Mouse (Mus musculus) stomach, embryonic 14.5 days (tissue): Measurements from ENCODE around the gene Gm5617. TPM values are rescaled to one million over a fixed set of nuclear protein-coding genes. Genes with fewer than 3 reads are reported as not detected.
"Not testable (repeated sequence)": the region's sequence is repeated elsewhere in the genome, so short reads cannot be mapped to it uniquely, and the experiment has no call there.

Source experiments
- ATAC-seq: fragments of 200-750 bp; cut with Nextera tagmentation; 2 replicates; pipeline ENCODE4 v1.8.0; 2017; ENCODE audit warnings: low read depth, moderate TSS enrichment; ENCODE audit not compliant: insufficient number of reproducible peaks, insufficient read depth, low FRiP score
- H3K27ac ChIP-seq: fragments of 300-500 bp; sonication (generic); 2 replicates; pipeline ENCODE4 v1.5.1; 2014; ENCODE audit warnings: mild to moderate bottlenecking, low read length, moderate library complexity, mixed read lengths
- H3K27me3 ChIP-seq: fragments of 300-500 bp; sonication (generic); 2 replicates; pipeline ENCODE4 v1.6.1; 2014; ENCODE audit warnings: low read length, control low read depth, mixed read lengths; ENCODE audit not compliant: control insufficient read depth, insufficient read depth
- H3K36me3 ChIP-seq: fragments of 300-500 bp; sonication (generic); 2 replicates; pipeline ENCODE4 v1.6.1; 2014; ENCODE audit warnings: mild to moderate bottlenecking, control low read depth, low read length, moderate library complexity, mixed read lengths; ENCODE audit not compliant: control insufficient read depth, insufficient read depth
- H3K4me1 ChIP-seq: fragments of 300-500 bp; sonication (generic); 2 replicates; pipeline ENCODE4 v1.6.1; 2014; ENCODE audit warnings: low read length, control low read depth, mixed read lengths; ENCODE audit not compliant: control insufficient read depth, insufficient read depth
- H3K4me2 ChIP-seq: fragments of 300-500 bp; sonication (generic); replicated peaks from 2 replicates; pipeline ENCODE4 v1.6.1; 2014; ENCODE audit warnings: low read depth, low read length, control low read depth
- H3K4me3 ChIP-seq: fragments of 300-500 bp; sonication (generic); 2 replicates; pipeline ENCODE4 v1.5.1; 2014; ENCODE audit warnings: low read depth, low read length, control low read depth
- H3K9ac ChIP-seq: fragments of 300-500 bp; sonication (generic); replicated peaks from 2 replicates; pipeline ENCODE4 v1.6.1; 2014; ENCODE audit warnings: low read depth, mild to moderate bottlenecking, control low read depth, low read length, moderate library complexity, mixed read lengths
- H3K9me3 ChIP-seq: fragments of 300-500 bp; sonication (generic); 2 replicates; pipeline ENCODE4 v1.6.1; 2016; ENCODE audit warnings: low read depth, low read length, control low read depth; ENCODE audit not compliant: control insufficient read depth
- WGBS: fragments of 180-500 bp; shearing (Covaris S2); extraction: QIAGEN DNeasy Blood & Tissue Kit; methylation state at CpG from one replicate; pipeline ENCODE4 v1.1.7; 2014; 5-methylcytosine and 5-hydroxymethylcytosine counted together
- microRNA-seq: library from miRNA; unstranded; fragments of <30 nt; microRNA quantifications from one replicate; pipeline ENCODE4, GENCODE M21; 2016
- polyA plus RNA-seq: library from polyadenylated mRNA; unstranded; fragments of >200 nt; fragmentation: Nextera tagmentation; extraction: Ambion mirVana; gene quantifications from 2 replicates; pipeline ENCODE4 v1.2.1, GENCODE M21; 2014

The Gm5617 gene
- polyA plus RNA-seq, 1 experiment from 2014 or later = 39.3 TPM

DNA sequence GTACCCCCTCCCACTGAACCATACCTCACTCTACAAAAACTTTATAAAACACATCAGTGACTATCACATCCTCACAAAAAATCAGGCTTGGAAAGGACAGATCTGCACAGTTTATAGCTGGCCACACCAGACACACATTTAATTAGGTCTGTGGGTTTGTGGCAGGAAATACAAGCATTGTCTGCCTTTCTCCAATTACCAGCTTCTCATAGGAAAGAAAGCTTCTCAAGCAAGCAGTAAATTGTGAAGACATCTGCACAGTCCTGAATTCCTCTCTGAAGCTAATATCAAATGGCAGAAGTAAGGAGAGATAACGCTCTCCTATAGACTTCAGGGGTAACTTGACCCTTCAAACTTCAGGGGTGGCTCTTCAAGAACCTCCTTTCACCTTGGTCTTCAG is 41.2 kb downstream of the Gm5617 start:
- Histone ChIP-seq H3K9me3 (no peaks in the 10 kb centered on the region), H3K4me1 (no peaks in the 10 kb centered on the region), H3K27ac (no peak overlapping the region), H3K36me3 (no peaks in the 10 kb centered on the region), H3K27me3 (no peaks in the 10 kb centered on the region), H3K4me3 (no peak overlapping the region), H3K4me2 (no peak overlapping the region), H3K9ac (no peak overlapping the region)
- 63% methylated on average over 1 of the region's 1 CpGs for WGBS
- ATAC-seq = no peak

DNA sequence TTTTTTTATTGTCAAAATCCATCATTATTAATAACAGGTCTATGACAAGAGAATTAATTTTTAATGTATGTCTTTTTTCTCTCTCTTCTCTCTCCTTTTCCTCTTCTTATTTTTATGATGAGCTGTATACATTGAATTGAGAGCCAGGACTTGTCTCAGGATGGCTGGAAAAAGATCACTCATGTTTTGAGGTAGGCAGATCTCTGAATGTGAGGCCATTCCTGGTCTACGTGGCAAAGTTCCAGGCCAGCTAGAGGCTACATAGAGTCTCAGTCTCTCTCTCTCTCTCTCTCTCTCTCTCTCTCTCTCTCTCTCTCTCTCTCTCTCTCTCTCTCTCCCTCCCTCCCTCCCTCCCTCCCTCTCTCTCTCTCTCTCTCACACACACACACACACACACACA is 42.4 kb downstream of the Gm5617 start:
- 46% methylated on average over 1 of the region's 1 CpGs for WGBS
- H3K27me3 ChIP-seq = not testable (repeated sequence)

DNA sequence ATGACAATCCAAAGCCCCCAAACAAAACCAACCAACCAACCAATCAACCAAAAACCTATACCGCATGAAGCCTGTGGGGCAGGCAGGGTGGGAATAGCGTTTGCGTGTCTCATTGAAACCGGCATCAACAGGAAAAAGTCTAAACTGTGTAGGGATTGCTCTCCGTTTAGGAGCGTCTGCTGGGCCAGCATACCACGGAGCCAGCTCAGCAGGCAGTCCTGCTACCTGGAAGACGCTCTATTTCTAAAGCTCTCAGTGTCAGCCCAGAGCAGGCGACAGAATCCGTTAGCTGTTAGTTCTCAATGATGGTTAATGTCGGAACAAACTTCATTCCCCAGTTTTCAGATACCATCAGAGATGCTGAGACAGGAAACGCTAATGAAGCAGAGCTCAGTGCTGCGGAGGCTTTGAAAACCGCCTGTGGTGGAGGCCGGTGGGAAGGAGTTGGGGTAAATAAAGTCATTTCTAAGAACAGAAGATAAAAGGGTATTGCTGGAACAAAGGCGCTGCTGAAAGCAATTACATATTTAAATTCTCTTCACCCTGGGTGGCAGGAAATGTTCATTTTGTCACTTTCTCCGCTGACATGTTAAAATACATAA is 42.9 kb downstream of the Gm5617 start:
- H3K4me3 ChIP-seq = no peak overlapping the region
- no peak overlapping the region for H3K27ac ChIP-seq
- H3K27me3 ChIP-seq = no peaks in the 10 kb centered on the region
- ATAC-seq = no peak
- H3K36me3 ChIP-seq = no peaks in the 10 kb centered on the region
- no peak overlapping the region for H3K9ac ChIP-seq
- 3% methylated on average over 17 of the region's 17 CpGs for WGBS
- no peaks in the 10 kb centered on the region for H3K9me3 ChIP-seq
- no peaks in the 10 kb centered on the region for H3K4me1 ChIP-seq
- peak overlapping the region; percentile 24; the same call in 1 of the 2 replicates for H3K4me2 ChIP-seq

More for the DNA sequence above, 42.4 kb downstream of the Gm5617 start:
- not testable (repeated sequence) for H3K4me1 ChIP-seq, H3K9ac ChIP-seq, H3K36me3 ChIP-seq, H3K27ac ChIP-seq, H3K4me2 ChIP-seq, H3K4me3 ChIP-seq, ATAC-seq, H3K9me3 ChIP-seq

DNA sequence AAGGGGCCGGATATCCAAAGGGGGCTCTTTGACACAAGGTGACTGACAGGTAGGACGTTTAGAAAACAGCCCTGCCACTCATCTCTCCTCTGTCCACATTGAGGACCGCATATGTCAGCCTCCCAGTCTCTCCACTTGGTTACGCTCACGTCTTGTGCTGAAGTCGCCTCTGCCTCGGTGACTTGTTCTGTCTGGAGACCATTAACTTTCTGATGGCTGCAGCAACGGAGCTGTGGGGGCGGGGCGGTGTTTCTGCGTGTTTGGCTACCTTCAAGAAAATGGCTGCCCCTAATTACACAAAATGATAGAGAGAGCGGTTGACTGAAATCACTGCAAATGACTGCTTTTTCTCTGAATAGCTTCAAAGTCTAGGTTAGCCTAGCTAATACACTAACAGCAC is 43.4 kb downstream of the Gm5617 start:
- 12% methylated on average over 12 of the region's 12 CpGs for WGBS
- no peak overlapping the region for H3K27ac ChIP-seq
- H3K27me3 ChIP-seq = no peaks in the 10 kb centered on the region
- no peak overlapping the region for H3K9ac ChIP-seq
- ATAC-seq = no peak
- no peaks in the 10 kb centered on the region for H3K4me1 ChIP-seq
- H3K9me3 ChIP-seq = no peaks in the 10 kb centered on the region
- peak overlapping the region; percentile 24; the same call in 1 of the 2 replicates for H3K4me2 ChIP-seq
- H3K4me3 ChIP-seq = no peak overlapping the region; the same call in 1 of the 2 replicates
- H3K36me3 ChIP-seq = no peaks in the 10 kb centered on the region

Small RNA genes lying within 50 kb of the gene (microRNA-seq; reads per million reads assigned to microRNA genes)
- not detected for gene Gm23653

Other genes with a start within 250 kb of the Gm5617 start
- 1.5 and 1.6 TPM in 2 replicates for gene Nxpe2, start 142.0 kb upstream of the Gm5617 start, polyA plus RNA-seq
- 89.5 and 95.0 TPM in 2 replicates for gene Rexo2, start 14.8 kb upstream of the Gm5617 start, polyA plus RNA-seq
- 116 and 123 TPM in 2 replicates for gene Rbm7, start 143 bp upstream of the Gm5617 start, polyA plus RNA-seq
- gene Nnmt, start 109.7 kb downstream of the Gm5617 start, polyA plus RNA-seq = 1.4 and 1.8 TPM in 2 replicates